Mouse (Mus musculus): ENCODE results near the gene Copz1.
"Not testable (repeated sequence)": the region's sequence is repeated elsewhere in the genome, so short reads cannot be mapped to it uniquely, and the experiment has no call there.

The Copz1 gene

GRCm38 (mm10) chr15:103272419-103273279 is at the start of gene Copz1:
Gene Copz1 (plus strand): TSS chr15:103272714.
- peak; percentile 91 for DNase-seq (ENCODE audit: low spot score)

- no peak for DNase-seq (ENCODE audit: low spot score)
Measured at GRCm38 (mm10) chr15:103224161-103224560, 48.4 kb upstream of the Copz1 start.

- no peak for DNase-seq (ENCODE audit: low spot score)
Measured at GRCm38 (mm10) chr15:103227022-103227421, 45.5 kb upstream of the Copz1 start.

GRCm38 (mm10) chr15:103227572-103227971 is 44.9 kb upstream of the Copz1 start:
- no peak for DNase-seq (ENCODE audit: low spot score)

GRCm38 (mm10) chr15:103228904-103229303 is 43.6 kb upstream of the Copz1 start:
- DNase-seq (ENCODE audit: low spot score) = no peak

- DNase-seq (ENCODE audit: low spot score) = no peak
Measured at GRCm38 (mm10) chr15:103233119-103233518, 39.4 kb upstream of the Copz1 start.

- DNase-seq (ENCODE audit: low spot score) = no peak
Measured at GRCm38 (mm10) chr15:103237295-103237694, 35.2 kb upstream of the Copz1 start.

- DNase-seq (ENCODE audit: low spot score) = peak; percentile 82
Measured at GRCm38 (mm10) chr15:103239130-103239684, 33.3 kb upstream of the Copz1 start.

GRCm38 (mm10) chr15:103239685-103240159 is 32.8 kb upstream of the Copz1 start, which contains the start of gene Cbx5:
Gene Cbx5 (minus strand): TSS chr15:103239816.
- DNase-seq (ENCODE audit: low spot score) = peak; percentile 90

GRCm38 (mm10) chr15:103240160-103241028 is 32.1 kb upstream of the Copz1 start, which contains the start of gene Hnrnpa1:
Gene Hnrnpa1 (plus strand): TSS chr15:103240432.
- peak; percentile 87 for DNase-seq (ENCODE audit: low spot score)

- DNase-seq (ENCODE audit: low spot score) = not testable (repeated sequence)
Measured at GRCm38 (mm10) chr15:103241071-103242018, 31.2 kb upstream of the Copz1 start.

GRCm38 (mm10) chr15:103242885-103243284 is 29.6 kb upstream of the Copz1 start:
- no peak for DNase-seq (ENCODE audit: low spot score)

- DNase-seq (ENCODE audit: low spot score) = no peak
Measured at GRCm38 (mm10) chr15:103245616-103246015, 26.9 kb upstream of the Copz1 start.

GRCm38 (mm10) chr15:103247078-103247781 is 25.3 kb upstream of the Copz1 start:
- DNase-seq (ENCODE audit: low spot score) = no peak

- DNase-seq (ENCODE audit: low spot score) = no peak
Measured at GRCm38 (mm10) chr15:103247782-103248400, 24.6 kb upstream of the Copz1 start.

GRCm38 (mm10) chr15:103248401-103249313 is 23.9 kb upstream of the Copz1 start:
- no peak for DNase-seq (ENCODE audit: low spot score)

GRCm38 (mm10) chr15:103249511-103249910 is 23.0 kb upstream of the Copz1 start:
- DNase-seq (ENCODE audit: low spot score) = not testable (repeated sequence)

- peak; percentile 79 for DNase-seq (ENCODE audit: low spot score)
Measured at GRCm38 (mm10) chr15:103250195-103250740, 22.2 kb upstream of the Copz1 start.
